Mouse (Mus musculus): ENCODE results near the gene Lrrk1.

DNA sequence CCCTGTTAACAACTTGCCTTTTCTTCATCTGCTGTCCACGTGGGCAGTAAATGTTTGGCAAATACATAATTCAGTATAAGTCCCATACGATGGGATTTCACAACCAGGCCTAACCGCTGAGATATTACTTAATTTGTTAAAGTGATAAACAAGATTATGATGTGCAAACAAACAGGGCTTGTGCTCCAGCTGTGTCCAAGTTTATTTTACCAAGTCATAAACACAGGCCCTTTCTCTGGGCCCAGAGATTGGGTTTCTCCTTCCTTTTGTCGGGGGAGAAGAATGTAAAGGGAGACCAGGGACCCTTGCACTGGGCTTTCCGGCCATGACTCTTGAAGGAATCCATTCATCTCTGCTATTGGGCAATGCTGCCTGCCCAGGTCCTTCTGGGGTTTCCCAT is 129.2 kb downstream of the Lrrk1 start:
- TF ChIP-seq CTCF (IDR thresholded peaks at IDR 0.05): no peak
- no peak for TF ChIP-seq EP300 (IDR thresholded peaks at IDR 0.05; ENCODE audit: insufficient read depth, low read depth, low read length)
- no peak for TF ChIP-seq POLR2A (IDR thresholded peaks at IDR 0.05; ENCODE audit: insufficient read depth, low read depth, low read length)
